Mouse (Mus musculus): ENCODE results near the gene Coa3. TPM values are rescaled to one million over a fixed set of nuclear protein-coding genes. Genes with fewer than 3 reads are reported as not detected.
"Not testable (repeated sequence)": the region's sequence is repeated elsewhere in the genome, so short reads cannot be mapped to it uniquely, and the experiment has no call there.

Coa3 gene
- 211 and 238 TPM in 2 replicates for polyA plus RNA-seq (2015; fragmentation: Nextera tagmentation; extraction: Ambion mirVana)

GRCm38 (mm10) chr11:101278223-101279192 lies at the start of gene Coa3, which contains the start of gene Cntd1:
Gene Coa3, minus strand, starts transcription at chr11:101279114.
Gene Cntd1, plus strand, starts transcription at chr11:101279012.
- H3K9ac ChIP-seq, result peak within 1 kb of the TSS; percentile 88
- H3K27ac ChIP-seq (replicated peaks), result peak within 1 kb of the TSS; percentile 72
- peak; percentile 96 for ATAC-seq (ENCODE audit: low read depth)
- peaks cover 27% of the 10 kb centered on the region for H3K4me1 ChIP-seq (replicated peaks)
- H3K9me3 ChIP-seq, result no peaks in the 10 kb centered on the region
- H3K4me2 ChIP-seq, result peak within 1 kb of the TSS; percentile 88
- peak within 1 kb of the TSS; percentile 75 for H3K4me3 ChIP-seq
- H3K36me3 ChIP-seq, result peaks cover 10% of the 10 kb centered on the region; the same call in 1 of the 2 replicates
- H3K27me3 ChIP-seq, result peaks cover 9% of the 10 kb centered on the region; the same call in 1 of the 2 replicates
- WGBS, result 10% methylated on average over 45 of the region's 45 CpGs

- H3K27ac ChIP-seq (replicated peaks), result no peak overlapping the region
- H3K9ac ChIP-seq, result no peak overlapping the region
- H3K4me3 ChIP-seq, result no peak overlapping the region
- no peaks in the 10 kb centered on the region for H3K27me3 ChIP-seq
- no peaks in the 10 kb centered on the region; the same call in 1 of the 2 replicates for H3K4me1 ChIP-seq (replicated peaks)
- peaks cover 39% of the 10 kb centered on the region for H3K36me3 ChIP-seq
- no peaks in the 10 kb centered on the region for H3K9me3 ChIP-seq
- WGBS, result 56% methylated on average over 3 of the region's 3 CpGs
- ATAC-seq (ENCODE audit: low read depth), result no peak
- H3K4me2 ChIP-seq, result no peak overlapping the region
Measured at GRCm38 (mm10) chr11:101327311-101327710, 48.4 kb upstream of the Coa3 start.

- no peak overlapping the region for H3K9ac ChIP-seq
- no peaks in the 10 kb centered on the region for H3K27me3 ChIP-seq
- no peak overlapping the region for H3K4me2 ChIP-seq
- WGBS, result 85% methylated on average over 11 of the region's 11 CpGs
- no peaks in the 10 kb centered on the region for H3K9me3 ChIP-seq
- no peak overlapping the region for H3K4me3 ChIP-seq
- no peak overlapping the region for H3K27ac ChIP-seq (replicated peaks)
- H3K36me3 ChIP-seq, result peaks cover 51% of the 10 kb centered on the region
- H3K4me1 ChIP-seq (replicated peaks), result no peaks in the 10 kb centered on the region; the same call in 1 of the 2 replicates
- no peak for ATAC-seq (ENCODE audit: low read depth)
Measured at GRCm38 (mm10) chr11:101326147-101326546, 47.2 kb upstream of the Coa3 start.

- H3K9ac ChIP-seq; H3K4me1 ChIP-seq (replicated peaks); H3K9me3 ChIP-seq; H3K4me3 ChIP-seq; H3K27me3 ChIP-seq; H3K27ac ChIP-seq (replicated peaks); H3K4me2 ChIP-seq; ATAC-seq (ENCODE audit: low read depth): not testable (repeated sequence)
- H3K36me3 ChIP-seq, result peaks cover 60% of the 10 kb centered on the region
- WGBS, result 93% methylated on average over 11 of the region's 11 CpGs
Measured at GRCm38 (mm10) chr11:101325201-101325600, 46.3 kb upstream of the Coa3 start.

GRCm38 (mm10) chr11:101324763-101325162 lies 45.8 kb upstream of the Coa3 start, which contains the start of gene Aoc2:
Gene Aoc2, plus strand, starts transcription at chr11:101325063.
- H3K9me3 ChIP-seq, result no peaks in the 10 kb centered on the region
- H3K4me3 ChIP-seq, result no peak within 1 kb of the TSS
- no peak within 1 kb of the TSS for H3K9ac ChIP-seq
- WGBS, result 93% methylated on average over 5 of the region's 5 CpGs
- no peak within 1 kb of the TSS for H3K27ac ChIP-seq (replicated peaks)
- no peaks in the 10 kb centered on the region for H3K27me3 ChIP-seq
- no peak within 1 kb of the TSS for H3K4me2 ChIP-seq
- no peak for ATAC-seq (ENCODE audit: low read depth)
- peaks cover 65% of the 10 kb centered on the region for H3K36me3 ChIP-seq
- no peaks in the 10 kb centered on the region; the same call in 1 of the 2 replicates for H3K4me1 ChIP-seq (replicated peaks)

- 15% methylated on average over 4 of the region's 4 CpGs for whole genome bisulfite sequencing
- no peaks in the 10 kb centered on the region for H3K4me1 ChIP-seq (replicated peaks)
- no peak overlapping the region for H3K4me3 ChIP-seq
- ATAC-seq (ENCODE audit: low read depth), result peak; percentile 61
- H3K27ac ChIP-seq (replicated peaks), result no peak overlapping the region
- H3K4me2 ChIP-seq, result no peak overlapping the region
- H3K27me3 ChIP-seq, result no peaks in the 10 kb centered on the region
- H3K9ac ChIP-seq, result no peak overlapping the region
- peaks cover 76% of the 10 kb centered on the region for H3K36me3 ChIP-seq
- H3K9me3 ChIP-seq, result no peaks in the 10 kb centered on the region
Measured at GRCm38 (mm10) chr11:101323609-101324008, 44.7 kb upstream of the Coa3 start.

- WGBS, result 0% methylated on average over 17 of the region's 17 CpGs
- peaks cover 24% of the 10 kb centered on the region for H3K4me1 ChIP-seq (replicated peaks)
- ATAC-seq (ENCODE audit: low read depth), result peak; percentile 67
- H3K4me2 ChIP-seq, result peak overlapping the region; percentile 98
- no peaks in the 10 kb centered on the region for H3K27me3 ChIP-seq
- H3K36me3 ChIP-seq, result peaks cover 41% of the 10 kb centered on the region
- peak overlapping the region; percentile 71 for H3K27ac ChIP-seq (replicated peaks)
- peak overlapping the region; percentile 99 for H3K4me3 ChIP-seq
- peak overlapping the region; percentile 98 for H3K9ac ChIP-seq
- no peaks in the 10 kb centered on the region for H3K9me3 ChIP-seq
Measured at GRCm38 (mm10) chr11:101316501-101316917, 37.6 kb upstream of the Coa3 start.

GRCm38 (mm10) chr11:101315665-101316500 lies 37.0 kb upstream of the Coa3 start, which contains the start of gene Psme3:
Gene Psme3, plus strand, starts transcription at chr11:101316213.
- under 1% methylated on average over 62 of the region's 62 CpGs for WGBS
- H3K4me2 ChIP-seq, result peak within 1 kb of the TSS; percentile 98
- peaks cover 34% of the 10 kb centered on the region for H3K36me3 ChIP-seq
- no peaks in the 10 kb centered on the region for H3K9me3 ChIP-seq
- peak; percentile 93 for ATAC-seq (ENCODE audit: low read depth)
- peak within 1 kb of the TSS; percentile 71 for H3K27ac ChIP-seq (replicated peaks)
- H3K27me3 ChIP-seq, result no peaks in the 10 kb centered on the region
- H3K9ac ChIP-seq, result peak within 1 kb of the TSS; percentile 98
- H3K4me3 ChIP-seq, result peak within 1 kb of the TSS; percentile 99
- peaks cover 24% of the 10 kb centered on the region for H3K4me1 ChIP-seq (replicated peaks)

GRCm38 (mm10) chr11:101315082-101315650 lies 36.3 kb upstream of the Coa3 start:
- Histone ChIP-seq H3K36me3 (peaks cover 27% of the 10 kb centered on the region), H3K4me3 (peak overlapping the region; percentile 99), H3K4me1 (replicated peaks) (peaks cover 24% of the 10 kb centered on the region), H3K9ac (peak overlapping the region; percentile 98), H3K4me2 (peak overlapping the region; percentile 98), H3K9me3 (no peaks in the 10 kb centered on the region), H3K27ac (replicated peaks) (peak overlapping the region; percentile 71; the same call in 1 of the 2 replicates), H3K27me3 (no peaks in the 10 kb centered on the region)
- 85% methylated on average over 8 of the region's 8 CpGs for WGBS
- no peak for ATAC-seq (ENCODE audit: low read depth)

GRCm38 (mm10) chr11:101314567-101314966 lies 35.7 kb upstream of the Coa3 start:
- H3K9me3 ChIP-seq, result no peaks in the 10 kb centered on the region
- H3K9ac ChIP-seq, result no peak overlapping the region
- H3K4me3 ChIP-seq, result no peak overlapping the region
- H3K4me1 ChIP-seq (replicated peaks), result peaks cover 24% of the 10 kb centered on the region
- whole genome bisulfite sequencing, result 94% methylated on average over 1 of the region's 1 CpGs
- H3K27me3 ChIP-seq, result no peaks in the 10 kb centered on the region
- no peak overlapping the region for H3K4me2 ChIP-seq
- peaks cover 21% of the 10 kb centered on the region for H3K36me3 ChIP-seq
- no peak overlapping the region for H3K27ac ChIP-seq (replicated peaks)
- no peak for ATAC-seq (ENCODE audit: low read depth)

- ATAC-seq (ENCODE audit: low read depth), result no peak
- Histone ChIP-seq H3K27ac (replicated peaks) (no peak overlapping the region), H3K36me3 (no peaks in the 10 kb centered on the region), H3K4me2 (no peak overlapping the region), H3K9ac (no peak overlapping the region), H3K9me3 (no peaks in the 10 kb centered on the region), H3K27me3 (0 out of 2 replicates have a peak, but pooled peaks cover 5% of the 10 kb centered on the region), H3K4me3 (no peak overlapping the region), H3K4me1 (replicated peaks) (peaks cover 13% of the 10 kb centered on the region)
- 76% methylated on average over 3 of the region's 3 CpGs for WGBS
Measured at GRCm38 (mm10) chr11:101312150-101312549, 33.2 kb upstream of the Coa3 start.
